Mouse (Mus musculus) testis, adult 2 months (tissue): ENCODE results near the gene Gabpb2.

Source experiments
- CTCF ChIP-seq: fragments of 200-500 bp; IDR thresholded peaks from 2 replicates; pipeline ENCODE4 v1.5.1; 2012; ENCODE audit warnings: low read depth, mild to moderate bottlenecking, inconsistent platforms, low read length, moderate library complexity; ENCODE audit not compliant: control insufficient read depth, insufficient read depth, insufficient replicate concordance
- POLR2A ChIP-seq: fragments of 200-500 bp; IDR thresholded peaks from 2 replicates; pipeline ENCODE4 v1.6.1; 2012; ENCODE audit warnings: low read depth, mild to moderate bottlenecking, inconsistent platforms, low read length, moderate library complexity; ENCODE audit not compliant: control insufficient read depth

GRCm38 (mm10) chr3:95203880-95204279 lies 13.8 kb downstream of the Gabpb2 start:
- no peak for TF ChIP-seq CTCF
- TF ChIP-seq POLR2A, result no peak
